Mouse (Mus musculus): ENCODE measurements around the gene Gm28035. TPM values are rescaled to one million over a fixed set of nuclear protein-coding genes. Genes with fewer than 3 reads are reported as not detected.

The Gm28035 gene
- total RNA-seq (2014; rRNA removed; ENCODE audit: low replicate concordance) = 13.9 TPM in 1 of 2 replicates, not detected in the other
- 0.10 and 0.12 TPM in 2 replicates for polyA plus RNA-seq (2015; fragmentation: Nextera tagmentation; extraction: Ambion mirVana)

DNA sequence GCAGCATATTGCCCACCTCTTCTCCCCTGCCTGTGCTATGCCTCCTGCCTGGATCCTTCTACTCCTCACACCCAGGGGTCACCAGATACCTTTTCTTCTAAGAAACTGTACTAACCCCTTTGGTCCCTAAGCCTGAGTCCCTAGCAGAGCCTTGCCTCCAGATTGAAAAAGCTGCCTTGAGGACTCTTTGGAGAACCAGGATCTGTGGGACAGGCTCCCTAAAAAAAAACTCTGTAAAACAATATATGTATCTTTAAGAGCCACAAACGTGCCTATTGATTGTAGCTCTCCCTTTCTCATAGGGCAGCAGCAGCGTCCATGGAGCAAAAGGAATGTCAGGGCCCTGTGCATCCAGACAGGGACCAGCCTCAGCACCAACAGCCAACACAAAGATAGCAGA lies at the start of gene Gm28035:
Gene Gm28035 (plus strand): TSS at position 301 of the 400 bp plus-strand sequence.
- Histone ChIP-seq H3K4me3 (ENCODE audit: low read depth, low read length) (peak within 1 kb of the TSS; percentile 78), H3K4me1 (ENCODE audit: control insufficient read depth, insufficient read depth) (peaks cover 50% of the 10 kb centered on the region), H3K9ac (replicated peaks; ENCODE audit: low read depth, low read length) (peak within 1 kb of the TSS; percentile 87), H3K27me3 (ENCODE audit: control insufficient read depth, insufficient read depth, low read length) (no peaks in the 10 kb centered on the region), H3K36me3 (replicated peaks; ENCODE audit: control insufficient read depth, insufficient read depth, low read length) (peaks cover 29% of the 10 kb centered on the region), H3K4me2 (ENCODE audit: low read depth, low read length) (peak within 1 kb of the TSS; percentile 95), H3K27ac (ENCODE audit: low read depth) (peak within 1 kb of the TSS; percentile 90), H3K9me3 (replicated peaks; ENCODE audit: control insufficient read depth, low read length) (no peaks in the 10 kb centered on the region)
- WGBS = 16% methylated on average over 2 of the region's 2 CpGs
- ATAC-seq (ENCODE audit: insufficient read depth, low read depth) (no peak), DNase-seq (ENCODE audit: low spot score) (no peak)
- TF ChIP-seq CTCF (IDR thresholded peaks at IDR 0.05; ENCODE audit: low read depth) (no peak), EP300 (IDR thresholded peaks at IDR 0.05; ENCODE audit: low read depth) (no peak)

DNA sequence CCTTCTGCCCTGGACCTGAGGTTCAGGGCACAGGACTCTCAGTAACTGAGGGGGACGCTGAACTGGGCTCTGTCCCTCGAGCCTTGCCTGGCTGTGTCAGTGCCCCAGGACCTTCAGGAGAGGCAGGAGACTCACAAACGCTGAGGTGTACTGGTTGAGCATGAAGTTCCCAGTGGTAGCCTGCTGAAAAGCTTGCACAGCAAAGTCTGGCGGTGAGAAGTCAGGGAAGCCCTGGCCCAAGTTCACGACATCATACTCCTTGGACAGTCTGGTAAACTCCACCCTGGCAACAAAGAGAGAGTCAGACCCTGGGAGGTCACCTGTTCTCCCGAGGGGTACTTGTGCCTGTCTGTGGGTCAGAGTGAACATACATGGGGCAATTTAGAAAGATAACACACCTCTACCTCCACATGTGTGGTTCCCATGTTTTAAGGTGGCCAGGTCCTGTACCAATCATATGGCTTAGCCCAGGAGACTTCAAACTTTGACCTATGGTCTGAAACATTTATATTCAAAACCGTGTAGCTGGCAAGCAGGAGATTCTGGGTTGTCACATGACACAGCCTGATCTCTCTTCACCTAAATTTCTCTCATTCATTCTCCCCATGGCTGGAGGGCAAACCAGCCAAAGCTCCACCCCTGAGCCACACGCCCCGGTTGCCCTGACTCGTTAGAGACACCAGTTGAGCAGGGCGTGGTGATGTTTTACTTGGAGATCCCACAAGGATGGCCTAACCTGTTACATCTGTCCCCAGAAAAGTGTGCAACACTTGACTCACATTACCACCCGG lies 48.4 kb upstream of the Gm28035 start:
- DNase-seq (ENCODE audit: low spot score) (no peak), ATAC-seq (ENCODE audit: insufficient read depth, low read depth) (no peak)
- Histone ChIP-seq H3K27me3 (ENCODE audit: control insufficient read depth, insufficient read depth, low read length) (no peaks in the 10 kb centered on the region), H3K27ac (ENCODE audit: low read depth) (no peak overlapping the region), H3K9me3 (replicated peaks; ENCODE audit: control insufficient read depth, low read length) (no peaks in the 10 kb centered on the region), H3K36me3 (replicated peaks; ENCODE audit: control insufficient read depth, insufficient read depth, low read length) (peaks cover 14% of the 10 kb centered on the region; the same call in 1 of the 2 replicates), H3K4me3 (ENCODE audit: low read depth, low read length) (no peak overlapping the region), H3K4me2 (ENCODE audit: low read depth, low read length) (no peak overlapping the region), H3K4me1 (ENCODE audit: control insufficient read depth, insufficient read depth) (no peaks in the 10 kb centered on the region), H3K9ac (replicated peaks; ENCODE audit: low read depth, low read length) (no peak overlapping the region)
- WGBS = 81% methylated on average over 12 of the region's 12 CpGs
- TF ChIP-seq CTCF (IDR thresholded peaks at IDR 0.05; ENCODE audit: low read depth) = no peak
- no peak for TF ChIP-seq EP300 (IDR thresholded peaks at IDR 0.05; ENCODE audit: low read depth)

DNA sequence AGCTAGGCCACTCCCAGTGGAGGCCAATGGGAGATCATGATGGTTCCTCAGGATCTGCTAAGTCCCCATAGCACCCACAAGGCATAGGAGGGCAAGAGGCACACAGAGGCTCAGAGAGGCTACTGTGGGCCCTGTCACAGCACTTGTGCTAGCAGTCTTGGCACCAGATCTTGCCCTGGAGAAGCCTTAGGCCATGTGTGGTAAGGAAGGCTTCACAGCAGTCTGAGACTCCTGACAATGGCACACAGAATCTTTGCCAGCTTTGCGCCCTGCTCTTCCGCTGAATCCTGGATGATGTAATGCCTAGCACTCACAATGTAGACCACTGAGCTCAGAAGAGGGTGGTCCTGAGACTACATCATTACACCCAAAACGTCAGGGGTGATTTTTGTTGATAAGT lies 45.7 kb upstream of the Gm28035 start:
- no peaks in the 10 kb centered on the region for H3K4me1 ChIP-seq (ENCODE audit: control insufficient read depth, insufficient read depth)
- ATAC-seq (ENCODE audit: insufficient read depth, low read depth) (no peak), DNase-seq (ENCODE audit: low spot score) (no peak)
- H3K27ac ChIP-seq (ENCODE audit: low read depth) = no peak overlapping the region
- H3K4me2 ChIP-seq (ENCODE audit: low read depth, low read length) = no peak overlapping the region
- H3K9ac ChIP-seq (replicated peaks; ENCODE audit: low read depth, low read length) = no peak overlapping the region
- no peak overlapping the region for H3K4me3 ChIP-seq (ENCODE audit: low read depth, low read length)
- no peaks in the 10 kb centered on the region for H3K27me3 ChIP-seq (ENCODE audit: control insufficient read depth, insufficient read depth, low read length)
- WGBS = 84% methylated on average over 3 of the region's 3 CpGs
- TF ChIP-seq EP300 (IDR thresholded peaks at IDR 0.05; ENCODE audit: low read depth) (no peak), CTCF (IDR thresholded peaks at IDR 0.05; ENCODE audit: low read depth) (no peak)
- no peaks in the 10 kb centered on the region for H3K9me3 ChIP-seq (replicated peaks; ENCODE audit: control insufficient read depth, low read length)
- H3K36me3 ChIP-seq (replicated peaks; ENCODE audit: control insufficient read depth, insufficient read depth, low read length) = 0 out of 2 replicates have a peak, but pooled peaks cover 5% of the 10 kb centered on the region

DNA sequence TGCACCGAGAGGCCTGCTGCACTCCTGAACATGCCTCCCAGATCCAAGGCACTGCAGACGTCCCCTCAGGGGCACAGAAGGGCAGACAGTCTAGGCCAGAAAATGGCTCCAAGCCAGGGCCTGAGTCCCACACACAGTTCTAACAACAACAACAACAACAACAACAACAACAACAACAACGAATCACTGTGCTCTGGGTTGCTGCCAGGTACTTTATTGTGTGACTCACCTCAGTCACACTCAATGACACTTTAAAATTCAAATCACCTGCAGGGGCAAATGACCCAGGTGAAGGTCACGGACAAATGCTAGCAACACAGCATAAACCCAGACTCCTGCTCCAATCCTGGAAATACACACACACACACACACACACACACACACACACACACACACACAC lies 42.3 kb upstream of the Gm28035 start:
- no peak overlapping the region for H3K9ac ChIP-seq (replicated peaks; ENCODE audit: low read depth, low read length)
- no peak overlapping the region for H3K27ac ChIP-seq (ENCODE audit: low read depth)
- no peaks in the 10 kb centered on the region for H3K9me3 ChIP-seq (replicated peaks; ENCODE audit: control insufficient read depth, low read length)
- ATAC-seq (ENCODE audit: insufficient read depth, low read depth) (no peak), DNase-seq (ENCODE audit: low spot score) (no peak)
- 0 out of 2 replicates have a peak, but pooled peaks cover 9% of the 10 kb centered on the region for H3K4me1 ChIP-seq (ENCODE audit: control insufficient read depth, insufficient read depth)
- no peak overlapping the region for H3K4me3 ChIP-seq (ENCODE audit: low read depth, low read length)
- H3K4me2 ChIP-seq (ENCODE audit: low read depth, low read length) = no peak overlapping the region
- TF ChIP-seq CTCF (IDR thresholded peaks at IDR 0.05; ENCODE audit: low read depth) (no peak), EP300 (IDR thresholded peaks at IDR 0.05; ENCODE audit: low read depth) (no peak)
- WGBS = 49% methylated on average over 4 of the region's 4 CpGs
- H3K36me3 ChIP-seq (replicated peaks; ENCODE audit: control insufficient read depth, insufficient read depth, low read length) = no peaks in the 10 kb centered on the region
- no peaks in the 10 kb centered on the region for H3K27me3 ChIP-seq (ENCODE audit: control insufficient read depth, insufficient read depth, low read length)

DNA sequence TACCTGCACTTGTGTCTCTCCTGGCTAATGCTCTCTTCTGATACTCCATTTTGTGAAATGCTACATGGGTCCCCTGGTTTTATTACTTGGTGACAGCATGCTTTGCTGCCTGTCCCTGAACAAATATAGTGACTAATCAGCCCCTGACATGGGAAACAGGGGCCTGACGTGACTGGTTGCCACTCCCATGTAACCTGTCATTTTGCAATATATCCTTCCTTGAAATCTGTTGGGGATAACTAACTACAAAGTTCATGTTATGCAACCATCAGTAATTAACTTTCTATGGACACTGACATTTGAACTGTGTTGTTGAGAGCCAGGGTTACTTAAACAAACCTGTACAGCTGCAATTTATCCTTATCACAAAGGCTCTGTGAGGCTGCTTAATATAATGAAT lies 40.4 kb upstream of the Gm28035 start:
- H3K4me2 ChIP-seq (ENCODE audit: low read depth, low read length) = no peak overlapping the region
- ATAC-seq (ENCODE audit: insufficient read depth, low read depth) (no peak), DNase-seq (ENCODE audit: low spot score) (no peak)
- no peaks in the 10 kb centered on the region for H3K9me3 ChIP-seq (replicated peaks; ENCODE audit: control insufficient read depth, low read length)
- no peak overlapping the region for H3K27ac ChIP-seq (ENCODE audit: low read depth)
- 26% methylated on average over 1 of the region's 1 CpGs for WGBS
- 0 out of 2 replicates have a peak, but pooled peaks cover 15% of the 10 kb centered on the region for H3K4me1 ChIP-seq (ENCODE audit: control insufficient read depth, insufficient read depth)
- no peaks in the 10 kb centered on the region for H3K36me3 ChIP-seq (replicated peaks; ENCODE audit: control insufficient read depth, insufficient read depth, low read length)
- TF ChIP-seq EP300 (IDR thresholded peaks at IDR 0.05; ENCODE audit: low read depth) = no peak
- TF ChIP-seq CTCF (IDR thresholded peaks at IDR 0.05; ENCODE audit: low read depth) = no peak
- no peak overlapping the region for H3K4me3 ChIP-seq (ENCODE audit: low read depth, low read length)
- no peak overlapping the region for H3K9ac ChIP-seq (replicated peaks; ENCODE audit: low read depth, low read length)
- no peaks in the 10 kb centered on the region for H3K27me3 ChIP-seq (ENCODE audit: control insufficient read depth, insufficient read depth, low read length)

Data from heart, postnatal 0 days (tissue).